Mouse (Mus musculus) neural tube, embryonic 15.5 days (tissue): ENCODE results near the gene Lce3c. TPM values are rescaled to one million over a fixed set of nuclear protein-coding genes. Genes with fewer than 3 reads are reported as not detected.
A peak's percentile ranks its signal among the peaks of the same experiment; 100 is the strongest.

ENCODE experiments used
- ATAC-seq: fragments of 200-750 bp; cut with Nextera tagmentation; 2 replicates; pipeline ENCODE4 v1.8.0; 2017; ENCODE audit warnings: mild to moderate bottlenecking, moderate TSS enrichment, moderate library complexity; ENCODE audit not compliant: low FRiP score
- H3K27ac ChIP-seq: fragments of 300-500 bp; sonication (generic); replicated peaks from 2 replicates; pipeline ENCODE4 v1.5.1; 2015; ENCODE audit warnings: mild to moderate bottlenecking, inconsistent platforms
- H3K27me3 ChIP-seq: fragments of 300-500 bp; sonication (generic); replicated peaks from 2 replicates; pipeline ENCODE4 v1.6.1; 2015; ENCODE audit warnings: inconsistent platforms
- H3K36me3 ChIP-seq: fragments of 300-500 bp; sonication (generic); 2 replicates; pipeline ENCODE4 v1.6.1; 2015; ENCODE audit warnings: inconsistent platforms
- H3K4me1 ChIP-seq: fragments of 300-500 bp; sonication (generic); 2 replicates; pipeline ENCODE4 v1.6.1; 2015; ENCODE audit warnings: inconsistent platforms
- H3K4me2 ChIP-seq: fragments of 300-500 bp; sonication (generic); 2 replicates; pipeline ENCODE4 v1.6.1; 2015; ENCODE audit warnings: inconsistent platforms, mild to moderate bottlenecking, moderate library complexity
- H3K4me3 ChIP-seq: fragments of 300-500 bp; sonication (generic); replicated peaks from 2 replicates; pipeline ENCODE4 v1.5.1; 2015; ENCODE audit warnings: mild to moderate bottlenecking, inconsistent platforms
- H3K9ac ChIP-seq: fragments of 300-500 bp; sonication (generic); replicated peaks from 2 replicates; pipeline ENCODE4 v1.6.1; 2015; ENCODE audit warnings: mild to moderate bottlenecking, inconsistent platforms
- H3K9me3 ChIP-seq: fragments of 300-500 bp; sonication (generic); replicated peaks from 2 replicates; pipeline ENCODE4 v1.6.1; 2016; ENCODE audit warnings: inconsistent platforms
- whole genome bisulfite sequencing: fragments of 180-500 bp; shearing (Covaris S2); methylation state at CpG from one replicate; pipeline ENCODE4 v1.1.7; 2015; ENCODE audit warnings: mixed read lengths; 5-methylcytosine and 5-hydroxymethylcytosine counted together
- polyA plus RNA-seq: library from polyadenylated mRNA; unstranded; fragments of >200 nt; fragmentation: Nextera tagmentation; extraction: Ambion mirVana; gene quantifications from 2 replicates; pipeline ENCODE4 v1.2.1, GENCODE M21; 2015

Gene Lce3c
- polyA plus RNA-seq, result not detected in 2 replicates

DNA sequence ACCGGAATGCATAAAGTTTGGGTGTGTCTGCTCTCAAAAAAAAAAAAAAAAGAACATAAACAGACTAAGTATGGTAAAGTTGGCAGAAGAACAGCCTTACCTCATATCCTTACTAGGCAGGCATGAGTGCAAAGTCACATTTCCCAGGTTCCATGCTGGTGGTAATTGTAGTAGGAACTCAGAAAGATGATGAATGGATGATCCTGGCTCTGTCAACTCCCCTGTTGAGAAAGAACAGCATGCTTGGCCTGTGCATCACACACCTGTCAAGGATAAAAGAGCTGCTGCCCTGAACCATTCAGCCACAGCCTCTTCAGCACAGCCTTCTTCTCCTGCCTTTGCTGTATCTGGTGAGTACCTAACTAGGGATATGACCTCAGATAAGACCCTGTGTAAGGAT lies at the start of gene Lce3c:
Gene Lce3c, plus strand, starts transcription at position 301 of the 400 bp plus-strand sequence.
- no peak within 1 kb of the TSS for H3K4me3 ChIP-seq
- H3K4me2 ChIP-seq, result no peak within 1 kb of the TSS
- no peaks in the 10 kb centered on the region for H3K4me1 ChIP-seq
- WGBS, result 76% methylated on average over 1 of the region's 1 CpGs
- no peaks in the 10 kb centered on the region for H3K9me3 ChIP-seq
- H3K36me3 ChIP-seq, result no peaks in the 10 kb centered on the region
- ATAC-seq, result no peak
- H3K27ac ChIP-seq, result no peak within 1 kb of the TSS
- no peak within 1 kb of the TSS for H3K9ac ChIP-seq
- no peaks in the 10 kb centered on the region for H3K27me3 ChIP-seq

- Histone ChIP-seq H3K36me3 (no peaks in the 10 kb centered on the region), H3K4me1 (no peaks in the 10 kb centered on the region), H3K27ac (no peak overlapping the region), H3K9me3 (no peaks in the 10 kb centered on the region), H3K4me2 (no peak overlapping the region), H3K27me3 (no peaks in the 10 kb centered on the region), H3K9ac (no peak overlapping the region), H3K4me3 (no peak overlapping the region)
- WGBS, result 62% methylated on average over 1 of the region's 1 CpGs
- ATAC-seq, result no peak
Measured at GRCm38 (mm10) chr3:92894489-92894888, 49.8 kb upstream of the Lce3c start.

DNA sequence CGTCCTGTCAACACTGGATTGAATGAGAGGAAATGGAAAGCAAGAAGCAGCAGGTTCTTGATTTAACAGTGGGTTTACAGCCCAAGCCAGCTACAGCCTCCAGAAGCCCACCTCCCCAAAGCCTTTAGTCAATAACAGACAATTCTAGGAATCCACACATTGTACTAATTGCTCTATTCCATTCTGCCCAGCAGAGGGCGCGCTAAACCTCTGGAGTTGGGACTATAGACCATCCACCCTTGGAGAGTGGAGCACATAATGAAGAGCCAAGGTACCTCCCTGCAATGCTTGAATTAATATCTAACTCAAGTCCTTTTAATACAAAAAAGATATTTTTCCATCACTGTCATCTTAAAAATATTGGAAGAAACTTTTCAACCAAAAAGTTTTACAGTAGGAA lies 41.3 kb upstream of the Lce3c start:
- ATAC-seq, result no peak
- no peaks in the 10 kb centered on the region for H3K27me3 ChIP-seq
- 25% methylated on average over 3 of the region's 3 CpGs for WGBS
- no peaks in the 10 kb centered on the region for H3K4me1 ChIP-seq
- H3K27ac ChIP-seq, result no peak overlapping the region
- no peak overlapping the region for H3K9ac ChIP-seq
- H3K4me2 ChIP-seq, result no peak overlapping the region
- no peaks in the 10 kb centered on the region for H3K36me3 ChIP-seq
- H3K9me3 ChIP-seq, result no peaks in the 10 kb centered on the region
- H3K4me3 ChIP-seq, result no peak overlapping the region

DNA sequence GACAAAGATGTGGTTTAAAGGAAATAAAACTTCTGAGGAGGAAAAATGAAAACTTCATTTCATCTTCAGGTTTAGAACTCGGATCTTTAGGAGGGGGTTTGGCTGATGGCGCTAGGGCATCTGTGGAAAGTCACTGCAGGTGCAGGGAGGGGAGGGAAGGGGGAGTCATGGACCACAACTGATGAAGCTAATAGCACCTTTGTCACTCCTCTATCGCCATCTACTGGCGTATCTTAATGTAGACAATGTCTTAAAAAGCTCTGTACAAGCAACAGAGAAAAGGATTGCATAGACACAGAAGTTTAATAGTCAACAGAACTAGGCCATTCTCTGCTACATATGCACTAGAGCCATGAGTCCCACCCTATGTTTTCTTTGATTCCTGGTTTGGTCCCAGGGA lies 40.6 kb upstream of the Lce3c start:
- no peak overlapping the region for H3K4me2 ChIP-seq
- no peaks in the 10 kb centered on the region for H3K4me1 ChIP-seq
- no peak overlapping the region for H3K9ac ChIP-seq
- 38% methylated on average over 4 of the region's 4 CpGs for WGBS
- no peak overlapping the region for H3K4me3 ChIP-seq
- H3K9me3 ChIP-seq, result no peaks in the 10 kb centered on the region
- H3K36me3 ChIP-seq, result no peaks in the 10 kb centered on the region
- no peaks in the 10 kb centered on the region for H3K27me3 ChIP-seq
- 0 out of 2 replicates have a peak, but pooled peaks have one; percentile 57 for ATAC-seq
- no peak overlapping the region for H3K27ac ChIP-seq

- H3K27ac ChIP-seq, result no peak overlapping the region
- H3K4me2 ChIP-seq, result no peak overlapping the region
- no peaks in the 10 kb centered on the region for H3K4me1 ChIP-seq
- no peak for ATAC-seq
- H3K9ac ChIP-seq, result no peak overlapping the region
- H3K27me3 ChIP-seq, result no peaks in the 10 kb centered on the region
- H3K9me3 ChIP-seq, result no peaks in the 10 kb centered on the region
- no peak overlapping the region for H3K4me3 ChIP-seq
- WGBS, result 55% methylated on average over 3 of the region's 3 CpGs
- no peaks in the 10 kb centered on the region for H3K36me3 ChIP-seq
Measured at GRCm38 (mm10) chr3:92905182-92905581, 39.1 kb upstream of the Lce3c start.

GRCm38 (mm10) chr3:92907571-92907970 lies 36.7 kb upstream of the Lce3c start:
- Histone ChIP-seq H3K4me2 (no peak overlapping the region), H3K27ac (no peak overlapping the region), H3K27me3 (no peaks in the 10 kb centered on the region), H3K9me3 (no peaks in the 10 kb centered on the region), H3K4me3 (no peak overlapping the region), H3K36me3 (no peaks in the 10 kb centered on the region), H3K9ac (no peak overlapping the region), H3K4me1 (no peaks in the 10 kb centered on the region)
- WGBS, result 23% methylated on average over 4 of the region's 4 CpGs
- peak; percentile 74; the same call in 1 of the 2 replicates for ATAC-seq

GRCm38 (mm10) chr3:92920364-92920763 lies 23.9 kb upstream of the Lce3c start:
- Histone ChIP-seq H3K36me3 (no peaks in the 10 kb centered on the region), H3K9me3 (no peaks in the 10 kb centered on the region), H3K4me1 (no peaks in the 10 kb centered on the region), H3K27me3 (no peaks in the 10 kb centered on the region), H3K4me3 (no peak overlapping the region), H3K4me2 (no peak overlapping the region), H3K9ac (no peak overlapping the region), H3K27ac (no peak overlapping the region)
- WGBS, result 60% methylated on average over 4 of the region's 4 CpGs
- ATAC-seq, result no peak

GRCm38 (mm10) chr3:92926130-92926529 lies 18.2 kb upstream of the Lce3c start, which contains the start of gene Lce3a:
TSS of gene Lce3a (minus strand) at chr3:92926230.
- Histone ChIP-seq H3K4me1 (no peaks in the 10 kb centered on the region), H3K36me3 (no peaks in the 10 kb centered on the region), H3K27me3 (no peaks in the 10 kb centered on the region), H3K4me3 (no peak within 1 kb of the TSS), H3K9me3 (no peaks in the 10 kb centered on the region), H3K27ac (no peak within 1 kb of the TSS), H3K4me2 (no peak within 1 kb of the TSS), H3K9ac (no peak within 1 kb of the TSS)
- 81% methylated on average over 2 of the region's 2 CpGs for WGBS
- no peak for ATAC-seq

DNA sequence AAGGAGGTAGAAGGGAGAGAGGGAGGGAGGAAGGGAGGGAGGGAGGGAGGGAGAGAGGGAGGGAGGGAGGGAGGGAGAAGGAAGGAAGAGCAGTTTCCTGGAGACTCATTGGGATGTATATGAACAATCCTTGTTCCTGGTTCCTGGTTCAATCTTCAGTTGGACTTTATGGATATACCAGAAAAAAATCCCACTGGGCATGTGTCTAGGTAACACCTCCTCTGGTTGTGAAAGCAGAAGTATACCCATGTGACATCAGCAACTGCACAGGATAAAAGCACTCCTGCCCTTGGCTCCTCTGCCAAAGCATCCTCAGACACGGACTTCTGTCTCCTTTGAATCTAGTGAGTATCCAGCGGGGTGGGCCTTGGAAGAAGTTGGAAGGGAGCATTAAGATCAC lies 11.6 kb upstream of the Lce3c start, which contains the start of gene Lce3b:
Gene Lce3b, plus strand, starts transcription at position 301 of the 400 bp plus-strand sequence.
- WGBS, result 71% methylated on average over 2 of the region's 2 CpGs

GRCm38 (mm10) chr3:92957090-92957489 lies 12.8 kb downstream of the Lce3c start, which contains the start of gene Lce3d:
TSS of gene Lce3d (plus strand) at chr3:92957390.
- 91% methylated on average over 1 of the region's 1 CpGs for WGBS
- Histone ChIP-seq H3K27ac (no peak within 1 kb of the TSS), H3K4me1 (no peaks in the 10 kb centered on the region), H3K4me2 (no peak within 1 kb of the TSS), H3K4me3 (no peak within 1 kb of the TSS), H3K27me3 (no peaks in the 10 kb centered on the region), H3K9ac (no peak within 1 kb of the TSS), H3K9me3 (no peaks in the 10 kb centered on the region), H3K36me3 (no peaks in the 10 kb centered on the region)
- no peak for ATAC-seq

More for the DNA sequence above, 11.6 kb upstream of the Lce3c start, which contains the start of gene Lce3b:
- H3K4me3 ChIP-seq, result no peak within 1 kb of the TSS
- H3K4me2 ChIP-seq, result no peak within 1 kb of the TSS
- H3K27ac ChIP-seq, result no peak within 1 kb of the TSS
- no peaks in the 10 kb centered on the region for H3K9me3 ChIP-seq
- no peak within 1 kb of the TSS for H3K9ac ChIP-seq
- no peaks in the 10 kb centered on the region for H3K36me3 ChIP-seq
- H3K27me3 ChIP-seq, result no peaks in the 10 kb centered on the region
- ATAC-seq, result no peak
- no peaks in the 10 kb centered on the region for H3K4me1 ChIP-seq

DNA sequence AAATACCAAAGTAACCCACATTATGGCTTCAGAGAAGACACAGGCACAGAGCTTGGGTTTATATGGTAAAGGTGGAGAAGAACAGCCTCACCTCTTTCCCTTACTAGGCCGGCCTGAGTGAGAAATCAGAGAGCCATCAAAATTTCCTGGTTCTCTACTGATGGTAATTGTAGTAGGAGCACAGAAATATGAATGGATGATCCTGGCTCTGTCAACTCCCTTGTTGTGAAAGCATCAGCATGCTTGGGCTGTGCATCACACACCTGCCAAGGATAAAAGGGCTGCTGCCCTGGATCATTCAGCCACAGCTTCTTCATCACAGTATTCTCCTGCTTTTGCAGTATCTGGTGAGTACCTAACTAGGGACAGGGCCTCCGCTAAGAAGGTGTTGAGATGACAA lies 22.5 kb downstream of the Lce3c start, which contains the start of gene Lce3e:
Gene Lce3e, plus strand, starts transcription at position 301 of the 400 bp plus-strand sequence.
- Histone ChIP-seq H3K27ac (no peak within 1 kb of the TSS), H3K27me3 (no peaks in the 10 kb centered on the region), H3K36me3 (no peaks in the 10 kb centered on the region), H3K4me3 (no peak within 1 kb of the TSS), H3K9me3 (no peaks in the 10 kb centered on the region), H3K4me2 (no peak within 1 kb of the TSS), H3K9ac (no peak within 1 kb of the TSS), H3K4me1 (no peaks in the 10 kb centered on the region)
- ATAC-seq, result no peak
- WGBS, result 89% methylated on average over 2 of the region's 2 CpGs

DNA sequence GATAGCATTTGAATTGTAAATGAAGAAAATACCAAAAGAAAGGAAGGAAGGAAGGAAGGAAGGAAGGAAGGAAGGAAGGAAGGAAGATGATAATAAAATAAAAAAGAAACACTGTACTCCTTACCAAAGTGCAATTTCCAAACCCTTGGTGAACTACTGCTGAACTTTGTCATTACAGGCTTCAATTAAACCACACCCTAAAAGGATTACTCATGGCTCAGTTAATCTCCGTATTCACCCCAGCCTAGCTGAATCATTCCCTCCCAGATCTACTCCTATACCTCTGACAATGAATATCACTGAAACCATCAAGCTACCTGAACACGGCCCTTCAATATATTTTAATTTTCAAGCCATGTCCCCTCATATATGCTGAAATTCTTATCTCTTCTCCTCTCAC lies 34.2 kb downstream of the Lce3c start:
- Histone ChIP-seq H3K4me1 (no peaks in the 10 kb centered on the region), H3K27ac (no peak overlapping the region), H3K4me3 (no peak overlapping the region), H3K27me3 (no peaks in the 10 kb centered on the region), H3K36me3 (no peaks in the 10 kb centered on the region), H3K9ac (no peak overlapping the region), H3K9me3 (no peaks in the 10 kb centered on the region), H3K4me2 (no peak overlapping the region)
- no peak for ATAC-seq
- WGBS, result 82% methylated on average over 2 of the region's 2 CpGs
